14 mouse cellular contexts compared by ENCODE assay signal in genomic region chr19:26478055-26478737, GRCm38 (mm10).
A peak's percentile ranks its signal among the peaks of the same experiment; 100 is the strongest.
DNase-seq lines count a peak whose midpoint lies in the region; ATAC-seq and TF ChIP-seq lines count a peak whose summit lies in the region.
"Had no signal": no experiment of that assay in that cellular context is flagged by ENCODE, and none has a peak within 500 bp of the region (broad histone marks: within the 10 kb centered on the region; RNA-seq: fewer than 3 reads in every experiment).

No protein-coding gene starts in this region.

- no peak overlapping the region for H3K4me3 ChIP-seq in midbrain, embryonic 10.5 days
- no peak overlapping the region for H3K4me3 ChIP-seq in midbrain, postnatal 0 days (ENCODE audit: low read depth, low read length)
- no peak overlapping the region for H3K4me3 ChIP-seq in hindbrain, embryonic 13.5 days
- no peak overlapping the region for H3K4me3 ChIP-seq in midbrain, embryonic 15.5 days
- H3K4me3 ChIP-seq: heart, adult 2 months; limb, embryonic 15.5 days had no signal

- no peaks in the 10 kb centered on the region for H3K9me3 ChIP-seq in midbrain, embryonic 10.5 days (replicated peaks)
- no peaks in the 10 kb centered on the region for H3K9me3 ChIP-seq in midbrain, postnatal 0 days (ENCODE audit: low read length)
- H3K9me3 ChIP-seq in hindbrain, embryonic 13.5 days, result no peaks in the 10 kb centered on the region
- H3K9me3 ChIP-seq in midbrain, embryonic 15.5 days, result no peaks in the 10 kb centered on the region
- H3K9me3 ChIP-seq: limb, embryonic 15.5 days had no signal

- peak; percentile 24 for DNase-seq in midbrain, embryonic 10.5 days (ENCODE audit: low spot score)
- no peak for DNase-seq in midbrain, postnatal 0 days (ENCODE audit: low spot score)
- no peak for DNase-seq in adrenal gland, adult (ENCODE audit: inconsistent age in 2 of 2, low spot score in 1 of 2)
- DNase-seq in heart, postnatal 10 days, result no peak
- DNase-seq: adrenal gland, adult 8-10 months; cerebellum, adult 2 months; heart, adult 2 months; liver, postnatal 0 days; right cerebral cortex, postnatal 4 days had no signal

- 0 out of 2 replicates have a peak overlapping the region, but pooled peaks have one; percentile 1 for H3K27ac ChIP-seq in midbrain, embryonic 10.5 days (replicated peaks)
- H3K27ac ChIP-seq in midbrain, postnatal 0 days (ENCODE audit: low read depth, low read length), result no peak overlapping the region
- H3K27ac ChIP-seq in hindbrain, embryonic 13.5 days, result no peak overlapping the region
- no peak overlapping the region for H3K27ac ChIP-seq in midbrain, embryonic 15.5 days
- H3K27ac ChIP-seq: heart, adult 2 months; limb, embryonic 15.5 days had no signal

- H3K4me2 ChIP-seq in midbrain, postnatal 0 days (ENCODE audit: low read depth, low read length, poor library complexity, severe bottlenecking), result no peak overlapping the region
- H3K4me2 ChIP-seq in hindbrain, embryonic 13.5 days, result peak overlapping the region; percentile 27; the same call in 1 of the 2 replicates
- peak overlapping the region; percentile 18; the same call in 1 of the 2 replicates for H3K4me2 ChIP-seq in midbrain, embryonic 15.5 days
- H3K4me2 ChIP-seq: limb, embryonic 15.5 days had no signal

- no peak for ATAC-seq in midbrain, postnatal 0 days (ENCODE audit: low FRiP score)
- 0 out of 2 replicates have a peak, but pooled peaks have one; percentile 72 for ATAC-seq in hindbrain, embryonic 13.5 days (ENCODE audit: low FRiP score)
- ATAC-seq in midbrain, embryonic 15.5 days (replicated peaks), result 0 out of 2 replicates have a peak, but pooled peaks have one; percentile 63
- no peak for ATAC-seq in granulocyte monocyte progenitor cell, adult 5-6 weeks (replicated peaks; ENCODE audit: poor library complexity, severe bottlenecking)
- ATAC-seq: liver, postnatal 0 days had no signal

- WGBS in midbrain, embryonic 10.5 days, result 41% methylated on average over 16 of the region's 16 CpGs
- WGBS in midbrain, postnatal 0 days, result 26% methylated on average over 16 of the region's 16 CpGs
- WGBS in hindbrain, embryonic 13.5 days, result 25% methylated on average over 16 of the region's 16 CpGs
- 19% methylated on average over 16 of the region's 16 CpGs for WGBS in midbrain, embryonic 15.5 days

- no peaks in the 10 kb centered on the region for H3K36me3 ChIP-seq in midbrain, embryonic 10.5 days
- no peaks in the 10 kb centered on the region for H3K36me3 ChIP-seq in midbrain, postnatal 0 days (ENCODE audit: insufficient read depth, low read length)
- no peaks in the 10 kb centered on the region for H3K36me3 ChIP-seq in hindbrain, embryonic 13.5 days
- H3K36me3 ChIP-seq in midbrain, embryonic 15.5 days (replicated peaks), result no peaks in the 10 kb centered on the region
- H3K36me3 ChIP-seq: G1E; limb, embryonic 15.5 days had no signal

- intact Hi-C loops in heart, postnatal 10 days (cut with DNase I), result no loop called here

- no peak overlapping the region for H3K9ac ChIP-seq in midbrain, postnatal 0 days (replicated peaks; ENCODE audit: low read length, poor library complexity, severe bottlenecking)
- no peak overlapping the region for H3K9ac ChIP-seq in hindbrain, embryonic 13.5 days
- no peak overlapping the region for H3K9ac ChIP-seq in midbrain, embryonic 15.5 days
- H3K9ac ChIP-seq: limb, embryonic 15.5 days; liver, postnatal 0 days had no signal

- no peaks in the 10 kb centered on the region for H3K27me3 ChIP-seq in midbrain, embryonic 10.5 days (ENCODE audit: low read depth, poor library complexity, severe bottlenecking)
- no peaks in the 10 kb centered on the region for H3K27me3 ChIP-seq in midbrain, postnatal 0 days (ENCODE audit: insufficient read depth, low read length)
- no peaks in the 10 kb centered on the region for H3K27me3 ChIP-seq in hindbrain, embryonic 13.5 days
- H3K27me3 ChIP-seq in midbrain, embryonic 15.5 days (replicated peaks), result no peaks in the 10 kb centered on the region
- H3K27me3 ChIP-seq: limb, embryonic 15.5 days had no signal

- no peak for TF ChIP-seq CTCF in midbrain, postnatal 0 days (IDR thresholded peaks at IDR 0.05)

- peaks cover 29% of the 10 kb centered on the region for H3K4me1 ChIP-seq in midbrain, embryonic 10.5 days
- H3K4me1 ChIP-seq in midbrain, postnatal 0 days (ENCODE audit: insufficient read depth, low read length), result no peaks in the 10 kb centered on the region
- H3K4me1 ChIP-seq in hindbrain, embryonic 13.5 days (replicated peaks), result peaks cover 11% of the 10 kb centered on the region
- no peaks in the 10 kb centered on the region for H3K4me1 ChIP-seq in midbrain, embryonic 15.5 days

Comparison
In these comparisons a context has a peak if more than half of its experiments do, and no peak if none do; other contexts are left out.
1. ATAC-seq: peak in hindbrain, embryonic 13.5 days (single experiment) and midbrain, embryonic 15.5 days (single experiment); none in midbrain, postnatal 0 days (single experiment) and granulocyte monocyte progenitor cell, adult 5-6 weeks (single experiment).